Mouse (Mus musculus) forebrain, embryonic 10.5 days (tissue): ENCODE data around the gene Parg. TPM values are rescaled to one million over a fixed set of nuclear protein-coding genes. Genes with fewer than 3 reads are reported as not detected.

ENCODE experiments used
- DNase-seq: peaks from one replicate; pipeline ENCODE4 v3.0.0-alpha.2; 2017; ENCODE audit warnings: low spot score; ENCODE audit errors: extremely low spot score
- H3K27ac ChIP-seq: fragments of 300-500 bp; sonication (generic); 2 replicates; pipeline ENCODE4 v1.5.1; 2016; ENCODE audit warnings: mild to moderate bottlenecking
- H3K27me3 ChIP-seq: fragments of 300-500 bp; sonication (generic); 2 replicates; pipeline ENCODE4 v1.6.1; 2016; ENCODE audit warnings: mild to moderate bottlenecking; ENCODE audit not compliant: poor library complexity, severe bottlenecking
- H3K36me3 ChIP-seq: fragments of 300-500 bp; sonication (generic); replicated peaks from 2 replicates; pipeline ENCODE4 v1.6.1; 2016; ENCODE audit warnings: mild to moderate bottlenecking, moderate library complexity
- H3K4me1 ChIP-seq: fragments of 300-500 bp; sonication (generic); 2 replicates; pipeline ENCODE4 v1.6.1; 2016
- H3K4me3 ChIP-seq: fragments of 300-500 bp; sonication (generic); 2 replicates; pipeline ENCODE4 v1.5.1; 2016; ENCODE audit warnings: mild to moderate bottlenecking, moderate library complexity
- H3K9me3 ChIP-seq: fragments of 300-500 bp; sonication (generic); 2 replicates; pipeline ENCODE4 v1.6.1; 2016; ENCODE audit warnings: mild to moderate bottlenecking, moderate library complexity
- whole genome bisulfite sequencing: fragments of 180-500 bp; shearing (Covaris S2); methylation state at CpG from one replicate; pipeline ENCODE4 v1.1.7; 2016; 5-methylcytosine and 5-hydroxymethylcytosine counted together
- polyA plus RNA-seq: library from polyadenylated mRNA; unstranded; fragments of >200 nt; fragmentation: Nextera tagmentation; extraction: Ambion mirVana; gene quantifications from 2 replicates; pipeline ENCODE4 v1.2.1, GENCODE M21; 2016

The Parg gene
- polyA plus RNA-seq, 1 experiment from 2014 or later: 45.2 TPM

DNA sequence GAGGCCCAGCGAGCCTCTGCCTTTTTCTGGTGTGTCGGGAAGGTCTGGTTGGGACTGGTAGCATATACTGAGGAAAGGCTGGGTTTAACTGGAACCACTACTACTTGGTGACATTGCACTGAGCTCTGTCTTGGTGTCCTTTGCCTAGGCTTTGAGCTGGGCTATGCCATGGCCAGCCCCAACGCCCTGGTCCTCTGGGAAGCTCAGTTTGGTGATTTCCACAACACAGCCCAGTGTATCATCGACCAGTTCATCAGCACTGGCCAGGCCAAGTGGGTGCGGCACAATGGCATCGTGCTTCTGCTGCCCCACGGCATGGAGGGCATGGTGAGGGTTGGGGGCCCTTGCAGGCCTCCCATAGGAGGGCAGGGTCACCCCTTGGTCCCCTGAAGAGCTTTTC, 142.4 kb downstream of the Parg start:
- 94% methylated on average over 7 of the region's 7 CpGs for WGBS
- Histone ChIP-seq H3K4me1 (no peaks in the 10 kb centered on the region), H3K27me3 (no peaks in the 10 kb centered on the region), H3K4me3 (no peak overlapping the region), H3K9me3 (no peaks in the 10 kb centered on the region), H3K36me3 (peaks cover 81% of the 10 kb centered on the region), H3K27ac (no peak overlapping the region)
- no peak for DNase-seq

DNA sequence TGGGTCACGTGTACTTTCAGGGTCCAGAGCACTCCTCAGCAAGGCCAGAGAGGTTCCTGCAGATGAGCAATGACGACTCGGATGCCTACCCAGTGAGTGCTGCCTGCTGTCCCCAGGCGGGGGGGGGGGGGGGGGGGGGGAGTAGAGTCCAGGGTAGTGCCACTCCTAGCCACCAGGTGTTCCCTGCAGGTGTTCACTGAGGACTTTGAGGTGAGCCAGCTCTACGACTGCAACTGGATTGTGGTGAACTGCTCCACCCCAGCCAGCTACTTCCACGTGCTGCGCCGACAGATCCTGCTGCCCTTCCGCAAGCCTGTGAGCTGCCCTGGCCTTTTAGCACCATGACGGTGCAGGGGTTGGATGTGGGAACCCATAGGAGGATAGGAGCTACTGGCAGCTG, 142.9 kb downstream of the Parg start:
- Histone ChIP-seq H3K27me3 (no peaks in the 10 kb centered on the region), H3K36me3 (peaks cover 76% of the 10 kb centered on the region), H3K4me1 (no peaks in the 10 kb centered on the region), H3K9me3 (no peaks in the 10 kb centered on the region), H3K27ac (no peak overlapping the region), H3K4me3 (no peak overlapping the region)
- 90% methylated on average over 9 of the region's 10 CpGs for WGBS
- no peak for DNase-seq

Other genes with a start within 250 kb of the Parg start
- gene Galnt15, start 173.0 kb upstream of the Parg start, polyA plus RNA-seq: 0.05 and 0.09 TPM in 2 replicates
- gene Oxnad1, start 116.6 kb upstream of the Parg start, polyA plus RNA-seq: 22.5 and 23.2 TPM in 2 replicates
- gene Dph3, start 116.2 kb upstream of the Parg start, polyA plus RNA-seq: 110 and 114 TPM in 2 replicates
- gene Msmb, start 59.9 kb upstream of the Parg start, polyA plus RNA-seq: not detected in 2 replicates
- gene Ncoa4, start 42.1 kb upstream of the Parg start, polyA plus RNA-seq: 69.6 and 82.1 TPM in 2 replicates
- gene Timm23, start 51 bp upstream of the Parg start, polyA plus RNA-seq: 356 and 363 TPM in 2 replicates
- 18.3 and 18.4 TPM in 2 replicates for gene Ogdhl, start 120.1 kb downstream of the Parg start, polyA plus RNA-seq
- gene 1700024G13Rik, start 186.4 kb downstream of the Parg start, polyA plus RNA-seq: not detected in 2 replicates